Mouse (Mus musculus) E14TG2a.4 (cell line): ENCODE measurements around the gene Plxdc2.

ENCODE experiments used
- CTCF ChIP-seq: conservative IDR thresholded peaks from 2 replicates; pipeline ENCODE4 v1.5.1; 2014; ENCODE audit warnings: low read length
- POU5F1 ChIP-seq: IDR thresholded peaks from 2 replicates; pipeline ENCODE4 v1.6.1; 2014; ENCODE audit warnings: low read length, borderline replicate concordance

- no peak for TF ChIP-seq CTCF
- no peak for TF ChIP-seq POU5F1
Measured at GRCm38 (mm10) chr2:16534566-16534965, 178.5 kb downstream of the Plxdc2 start.
